Mouse (Mus musculus) MEL (cell line): ENCODE data around the gene Aldh6a1. TPM values are rescaled to one million over a fixed set of nuclear protein-coding genes. Genes with fewer than 3 reads are reported as not detected.

ENCODE experiments used
- DNase-seq: peaks from one replicate; pipeline ENCODE4 v3.0.0; 2011; ENCODE audit warnings: low read depth, low spot score
- H3K27ac ChIP-seq: 2 replicates; pipeline ENCODE4 v1.5.1; 2012; ENCODE audit warnings: low read depth, mild to moderate bottlenecking, control low read depth, low read length, moderate library complexity; ENCODE audit not compliant: control insufficient read depth
- H3K27me3 ChIP-seq, 2 experiments: fragments of 150-350 bp in 1 of 2; sonication (generic) in 1 of 2; 2 replicates each; pipeline ENCODE4 v1.6.1; 2012; ENCODE audit warnings: low read length in 2 of 2, mild to moderate bottlenecking in 2 of 2, improper control_type of control experiment in 1 of 2, moderate library complexity in 1 of 2; ENCODE audit not compliant: insufficient read depth in 2 of 2, control insufficient read depth in 1 of 2
- H3K36me3 ChIP-seq, 2 experiments: 2 replicates each; pipeline ENCODE4 v1.6.1; 2012 to 2014; ENCODE audit warnings: low read length in 2 of 2, improper control_type of control experiment in 1 of 2, inconsistent platforms in 1 of 2, mild to moderate bottlenecking in 1 of 2; ENCODE audit not compliant: insufficient read depth in 2 of 2, control insufficient read depth in 1 of 2
- H3K4me1 ChIP-seq, 2 experiments: fragments of 150-350 bp in 1 of 2; sonication (generic) in 1 of 2; 2 replicates each; pipeline ENCODE4 v1.6.1; 2012; ENCODE audit warnings: low read length in 2 of 2, improper control_type of control experiment in 1 of 2, mild to moderate bottlenecking in 1 of 2; ENCODE audit not compliant: insufficient read depth in 2 of 2, control insufficient read depth in 1 of 2
- H3K4me3 ChIP-seq, 2 experiments: fragments of 150-350 bp in 1 of 2; sonication (generic) in 1 of 2; 2 replicates each; pipeline ENCODE4 v1.5.1; 2012; ENCODE audit warnings: low read depth in 2 of 2, low read length in 2 of 2, mild to moderate bottlenecking in 2 of 2, moderate library complexity in 2 of 2, control low read depth in 1 of 2, improper control_type of control experiment in 1 of 2; ENCODE audit not compliant: control insufficient read depth in 1 of 2, insufficient read depth in 1 of 2
- H3K79me2 ChIP-seq: 2 replicates; pipeline ENCODE4 v1.6.1; 2012; ENCODE audit warnings: mild to moderate bottlenecking, low read length, moderate library complexity; ENCODE audit not compliant: control insufficient read depth, poor library complexity, insufficient read depth
- H3K9ac ChIP-seq: 2 replicates; pipeline ENCODE4 v1.6.1; 2012; ENCODE audit warnings: low read depth, mild to moderate bottlenecking, control low read depth, low read length, moderate library complexity; ENCODE audit not compliant: control insufficient read depth, poor library complexity, severe bottlenecking
- H3K9me3 ChIP-seq: fragments of 150-350 bp; sonication (generic); replicated peaks from 2 replicates; pipeline ENCODE4 v1.6.1; 2012; ENCODE audit warnings: mild to moderate bottlenecking, low read length, improper control_type of control experiment, moderate library complexity; ENCODE audit not compliant: insufficient read depth
- CHD1 ChIP-seq: IDR thresholded peaks from 2 replicates; pipeline ENCODE4 v1.6.1; 2012; ENCODE audit warnings: low read depth, mild to moderate bottlenecking, inconsistent platforms, low read length, improper control_type of control experiment
- CHD2 ChIP-seq: IDR thresholded peaks from 2 replicates; pipeline ENCODE4 v1.6.1; 2011; ENCODE audit warnings: low read length, improper control_type of control experiment
- CTCF ChIP-seq, 3 experiments: IDR thresholded peaks in 2 of 3; conservative IDR thresholded peaks in 1 of 3; 2 replicates each; pipeline ENCODE4 v1.5.1; 2011 to 2012; ENCODE audit warnings: low read length in 3 of 3, low read depth in 2 of 3, mild to moderate bottlenecking in 2 of 3, improper control_type of control experiment in 1 of 3, inconsistent platforms in 1 of 3, mixed read lengths in 1 of 3, moderate library complexity in 1 of 3; ENCODE audit not compliant: control insufficient read depth in 1 of 3, insufficient read depth in 1 of 3, poor library complexity in 1 of 3, severe bottlenecking in 1 of 3
- E2F4 ChIP-seq: IDR thresholded peaks from 2 replicates; pipeline ENCODE4 v1.6.1; 2011; ENCODE audit warnings: low read depth, low read length, improper control_type of control experiment, borderline replicate concordance
- ELF1 ChIP-seq: IDR thresholded peaks from 2 replicates; pipeline ENCODE4 v1.6.1; 2014; ENCODE audit warnings: low read depth, mild to moderate bottlenecking, inconsistent platforms, low read length, improper control_type of control experiment, moderate library complexity
- ETS1 ChIP-seq: IDR thresholded peaks from 2 replicates; pipeline ENCODE4 v1.6.1; 2012; ENCODE audit warnings: low read depth, mild to moderate bottlenecking, inconsistent platforms, low read length, improper control_type of control experiment, moderate library complexity
- GATA1 ChIP-seq: IDR thresholded peaks from 2 replicates; pipeline ENCODE4 v1.6.1; 2011; ENCODE audit warnings: low read depth, low read length, improper control_type of control experiment
- HCFC1 ChIP-seq: IDR thresholded peaks from 2 replicates; pipeline ENCODE4 v1.6.1; 2012; ENCODE audit warnings: low read depth, mild to moderate bottlenecking, inconsistent platforms, low read length, improper control_type of control experiment, moderate library complexity
- JUND ChIP-seq: IDR thresholded peaks from 2 replicates; pipeline ENCODE4 v1.6.1; 2011; ENCODE audit warnings: low read depth, mild to moderate bottlenecking, improper control_type of control experiment, low read length
- KAT2A ChIP-seq: conservative IDR thresholded peaks from 2 replicates; pipeline ENCODE4 v1.6.1; 2012; ENCODE audit warnings: low read depth, low read length, improper control_type of control experiment, inconsistent platforms
- MAX ChIP-seq: IDR thresholded peaks from 2 replicates; pipeline ENCODE4 v1.6.1; 2011; ENCODE audit warnings: low read length, improper control_type of control experiment
- MYB ChIP-seq: IDR thresholded peaks from 2 replicates; pipeline ENCODE4 v1.6.1; 2011; ENCODE audit warnings: mild to moderate bottlenecking, low read depth, low read length, improper control_type of control experiment
- MYC ChIP-seq: IDR thresholded peaks from 2 replicates; pipeline ENCODE4 v1.6.1; 2011; ENCODE audit warnings: low read depth, mild to moderate bottlenecking, low read length, improper control_type of control experiment, moderate library complexity
- NELFE ChIP-seq: IDR thresholded peaks from 2 replicates; pipeline ENCODE4 v1.6.1; 2011; ENCODE audit warnings: low read depth, low read length, improper control_type of control experiment
- RAD21 ChIP-seq: IDR thresholded peaks from 2 replicates; pipeline ENCODE4 v1.6.1; 2011; ENCODE audit warnings: mild to moderate bottlenecking, low read depth, low read length, improper control_type of control experiment
- RCOR1 ChIP-seq: IDR thresholded peaks from 2 replicates; pipeline ENCODE4 v1.6.1; 2012; ENCODE audit warnings: low read depth, mild to moderate bottlenecking, inconsistent platforms, low read length, improper control_type of control experiment
- SIN3A ChIP-seq: IDR thresholded peaks from 2 replicates; pipeline ENCODE4 v1.6.1; 2012; ENCODE audit warnings: low read length, improper control_type of control experiment, inconsistent platforms
- TBP ChIP-seq: IDR thresholded peaks from 2 replicates; pipeline ENCODE4 v1.8.0; 2011; ENCODE audit warnings: low read depth, low read length, improper control_type of control experiment
- TCF12 ChIP-seq: IDR thresholded peaks from 2 replicates; pipeline ENCODE4 v1.6.1; 2014; ENCODE audit warnings: low read depth, mild to moderate bottlenecking, inconsistent platforms, low read length, improper control_type of control experiment, moderate library complexity
- UBTF ChIP-seq: IDR thresholded peaks from 2 replicates; pipeline ENCODE4 v1.6.1; 2012; ENCODE audit warnings: low read depth, mild to moderate bottlenecking, inconsistent platforms, low read length, improper control_type of control experiment, moderate library complexity, borderline replicate concordance; ENCODE audit not compliant: insufficient read depth
- USF1 ChIP-seq: IDR thresholded peaks from 2 replicates; pipeline ENCODE4 v1.6.1; 2014; ENCODE audit warnings: low read depth, mild to moderate bottlenecking, inconsistent platforms, low read length, improper control_type of control experiment, moderate library complexity
- USF2 ChIP-seq, 2 experiments: IDR thresholded peaks; 2 replicates each; pipeline ENCODE4 v1.6.1; 2011 to 2012; ENCODE audit warnings: improper control_type of control experiment in 2 of 2, low read length in 2 of 2, borderline replicate concordance in 1 of 2, inconsistent platforms in 1 of 2, low read depth in 1 of 2, mild to moderate bottlenecking in 1 of 2; ENCODE audit not compliant: insufficient read depth in 1 of 2
- ZKSCAN1 ChIP-seq: IDR thresholded peaks from 2 replicates; pipeline ENCODE4 v1.6.1; 2012; ENCODE audit warnings: low read depth, mild to moderate bottlenecking, inconsistent platforms, low read length, improper control_type of control experiment, moderate library complexity
- polyA plus RNA-seq, 2 experiments: library from polyadenylated mRNA; stranded (reverse) in 1 of 2; unstranded in 1 of 2; fragments of >175 nt in 1 of 2; fragments of >200 nt in 1 of 2; gene quantifications; 2 replicates each; pipeline versions ENCODE4 v1.2.1 to v1.2.4; 2012; ENCODE audit warnings: low replicate concordance in 2 of 2, low read depth in 1 of 2; ENCODE audit not compliant: insufficient read length in 2 of 2, insufficient read depth in 1 of 2, missing spikeins in 1 of 2
- total RNA-seq: library from RNA; depleted of rRNA; stranded (reverse); fragments of 300-350 nt; gene quantifications from 2 replicates; pipeline ENCODE4 v1.2.3, GENCODE M21; 2012

Aldh6a1 gene
- total and polyA plus RNA-seq, 3 experiments: 1.4 to 2.9 TPM; not detected in 1

DNA sequence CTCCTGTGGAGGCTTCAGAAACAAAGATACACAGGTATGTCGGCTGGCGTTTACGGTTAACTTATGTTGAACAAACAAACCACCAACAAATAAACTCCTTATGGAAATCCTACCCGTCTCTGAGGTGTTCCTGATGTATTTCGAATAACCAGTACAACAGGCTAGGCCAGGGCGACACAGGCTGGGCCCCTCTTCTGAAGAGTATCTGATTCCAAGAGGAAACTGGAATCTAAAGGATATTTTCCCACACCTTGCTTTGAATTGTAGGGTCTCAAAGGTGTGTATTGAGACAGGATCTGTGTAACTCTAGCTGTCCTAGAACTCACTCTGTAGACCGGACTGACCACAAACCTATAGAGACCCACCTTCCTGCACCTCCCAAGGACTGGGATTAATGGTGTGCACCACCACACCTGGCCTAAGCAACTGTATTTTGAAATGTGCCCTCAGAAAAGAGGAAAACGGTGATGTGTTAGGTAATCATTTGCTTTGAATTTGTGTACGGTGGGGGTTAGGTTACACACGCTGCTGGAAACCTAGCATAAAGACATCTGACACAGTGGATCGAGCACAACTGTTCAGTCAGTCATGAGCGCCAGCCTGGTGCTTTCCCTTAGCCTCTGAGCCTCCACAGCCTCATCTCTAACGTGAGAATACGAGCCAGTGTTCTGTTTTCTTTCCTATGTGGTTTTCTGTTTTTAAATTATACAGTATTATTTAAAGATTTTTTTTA is 53.7 kb downstream of the Aldh6a1 start:
- Histone ChIP-seq H3K9me3 (no peaks in the 10 kb centered on the region), H3K36me3 (peaks cover 0 to 21% of the 10 kb centered on the region in 2 experiments; a peak in 3 of 4 replicates), H3K27ac (no peak overlapping the region; the same call in 1 of the 2 replicates), H3K4me3 (no peak overlapping the region)
- no peak for DNase-seq
- TF ChIP-seq CTCF (IDR thresholded peaks at IDR 0.05 in 2 of 3, conservative IDR thresholded peaks at IDR 0.05 in 1 of 3; ENCODE audit: control insufficient read depth in 1 of 3, insufficient read depth in 1 of 3, low read depth in 2 of 3, low read length in 3 of 3, poor library complexity in 1 of 3, severe bottlenecking in 1 of 3) (no peak), HCFC1 (no peak), ELF1 (no peak), SIN3A (no peak), USF1 (no peak), GATA1 (no peak), KAT2A (no peak), E2F4 (no peak), ETS1 (no peak), MYC (no peak), RCOR1 (no peak), USF2 (IDR thresholded peaks at IDR 0.05; ENCODE audit: borderline replicate concordance in 1 of 2, insufficient read depth in 1 of 2, low read depth in 1 of 2, low read length in 2 of 2) (no peak)
- TF ChIP-seq, all 39 proteins: peak for 0
- H3K27me3 ChIP-seq: no peaks in the 10 kb centered on the region
- no peak overlapping the region for H3K9ac ChIP-seq
- H3K79me2 ChIP-seq: no peaks in the 10 kb centered on the region
- H3K4me1 ChIP-seq: peaks cover 9 to 19% of the 10 kb centered on the region in 2 experiments

- H3K9me3 ChIP-seq: no peaks in the 10 kb centered on the region
- TF ChIP-seq TBP: no peak
- TF ChIP-seq JUND: no peak
- TF ChIP-seq UBTF: no peak
- TF ChIP-seq CHD2: no peak
- TF ChIP-seq MYB: no peak
- TF ChIP-seq MAX: no peak
- TF ChIP-seq TCF12: no peak
- TF ChIP-seq NELFE: no peak
- no peak for TF ChIP-seq HCFC1
- no peak for TF ChIP-seq ZKSCAN1
- no peak for TF ChIP-seq E2F4
- TF ChIP-seq CHD1: no peak
- no peak for TF ChIP-seq RAD21
- H3K79me2 ChIP-seq: no peaks in the 10 kb centered on the region
- no peak overlapping the region for H3K4me3 ChIP-seq
- peaks cover 0 to 8% of the 10 kb centered on the region in 2 experiments; a peak in 2 of 4 replicates for H3K36me3 ChIP-seq
- H3K27ac ChIP-seq: no peak overlapping the region
- no peaks in the 10 kb centered on the region for H3K27me3 ChIP-seq
- H3K4me1 ChIP-seq: peaks cover 0 to 3% of the 10 kb centered on the region in 2 experiments; a peak in 1 of 4 replicates
- DNase-seq: no peak
- H3K9ac ChIP-seq: no peak overlapping the region
Measured at GRCm38 (mm10) chr12:84393847-84394246, 57.0 kb downstream of the Aldh6a1 start.
